Comparison of ENCODE assay signal across 21 mouse cellular contexts in genomic region chr16:16273752-16274151, GRCm38 (mm10).
"Had no signal": no experiment of that assay in that cellular context is flagged by ENCODE, and none has a peak within 500 bp of the region (broad histone marks: within the 10 kb centered on the region; RNA-seq: fewer than 3 reads in every experiment).

No protein-coding gene starts in this region.

- DNase-seq: kidney, adult 9 months; kidney, postnatal 14 days; kidney, postnatal 4 days; liver; lung, adult 18-20 months; lung, postnatal 14 days; lung, postnatal 4 days; retina, postnatal 1 day; right cerebral cortex, postnatal 25 days; spleen, adult 18-20 months; thymus, postnatal 25 days had no signal

- H3K27ac ChIP-seq: limb, embryonic 10.5 days; limb, embryonic 13.5 days; liver, embryonic 12.5 days; liver, embryonic 15.5 days; lung, embryonic 15.5 days; midbrain, embryonic 15.5 days; neural tube, embryonic 13.5 days; stomach, embryonic 15.5 days had no signal

- H3K9ac ChIP-seq: limb, embryonic 13.5 days; liver, embryonic 12.5 days; liver, embryonic 15.5 days; lung, embryonic 15.5 days; midbrain, embryonic 15.5 days; neural tube, embryonic 13.5 days; stomach, embryonic 15.5 days had no signal

- H3K9me3 ChIP-seq: limb, embryonic 10.5 days; limb, embryonic 13.5 days; liver, embryonic 12.5 days; liver, embryonic 15.5 days; lung, embryonic 15.5 days; midbrain, embryonic 15.5 days; neural tube, embryonic 13.5 days; stomach, embryonic 15.5 days had no signal

- ATAC-seq: liver, embryonic 12.5 days; midbrain, embryonic 15.5 days had no signal

- H3K4me2 ChIP-seq: limb, embryonic 13.5 days; liver, embryonic 12.5 days; liver, embryonic 15.5 days; lung, embryonic 15.5 days; midbrain, embryonic 11.5 days; midbrain, embryonic 15.5 days; neural tube, embryonic 13.5 days; stomach, embryonic 15.5 days had no signal

- H3K4me1 ChIP-seq: limb, embryonic 10.5 days; limb, embryonic 13.5 days; liver, embryonic 12.5 days; liver, embryonic 15.5 days; lung, embryonic 15.5 days; stomach, embryonic 15.5 days had no signal

- H3K4me3 ChIP-seq: limb, embryonic 10.5 days; limb, embryonic 13.5 days; liver, embryonic 12.5 days; liver, embryonic 15.5 days; lung, embryonic 15.5 days; midbrain, embryonic 15.5 days; myocyte; neural tube, embryonic 13.5 days; stomach, embryonic 15.5 days had no signal

- H3K27me3 ChIP-seq: limb, embryonic 13.5 days; liver, embryonic 12.5 days; liver, embryonic 15.5 days; lung, embryonic 15.5 days; midbrain, embryonic 15.5 days; neural tube, embryonic 13.5 days; stomach, embryonic 15.5 days had no signal

- H3K36me3 ChIP-seq: limb, embryonic 10.5 days; limb, embryonic 13.5 days; liver, embryonic 12.5 days; liver, embryonic 15.5 days; lung, embryonic 15.5 days; midbrain, embryonic 15.5 days; neural tube, embryonic 13.5 days; stomach, embryonic 15.5 days had no signal
